Mouse (Mus musculus) cerebellum, adult 9-10 months (tissue): Measurements from ENCODE around the gene Podxl.

Source experiments
- DNase-seq: peaks from one replicate; pipeline ENCODE4 v3.0.0; 2022

Podxl gene

GRCm38 (mm10) chr6:31563235-31564181 lies at the start of gene Podxl:
Gene Podxl (minus strand): TSS chr6:31563981.
- peak; percentile 6 for DNase-seq

- no peak for DNase-seq
These were observed 48.9 kb upstream of the Podxl start for GRCm38 (mm10) chr6:31612560-31613270.

- no peak for DNase-seq
These were observed 42.6 kb upstream of the Podxl start for GRCm38 (mm10) chr6:31606429-31606828.

- DNase-seq, result peak; percentile 2
These were observed 41.0 kb upstream of the Podxl start for GRCm38 (mm10) chr6:31604629-31605265.

- DNase-seq, result no peak
These were observed 38.7 kb upstream of the Podxl start for GRCm38 (mm10) chr6:31602489-31602888.

- DNase-seq, result no peak
These were observed 37.4 kb upstream of the Podxl start for GRCm38 (mm10) chr6:31601131-31601530.

- DNase-seq, result no peak
These were observed 36.1 kb upstream of the Podxl start for GRCm38 (mm10) chr6:31599863-31600262.

- no peak for DNase-seq
These were observed 34.6 kb upstream of the Podxl start for GRCm38 (mm10) chr6:31598349-31598911.

GRCm38 (mm10) chr6:31597136-31597460 lies 33.3 kb upstream of the Podxl start:
- DNase-seq, result no peak

GRCm38 (mm10) chr6:31596346-31597135 lies 32.8 kb upstream of the Podxl start:
- no peak for DNase-seq

- DNase-seq, result no peak
These were observed 28.9 kb upstream of the Podxl start for GRCm38 (mm10) chr6:31592579-31593238.

GRCm38 (mm10) chr6:31592128-31592527 lies 28.3 kb upstream of the Podxl start:
- DNase-seq, result no peak

- no peak for DNase-seq
These were observed 27.9 kb upstream of the Podxl start for GRCm38 (mm10) chr6:31591676-31592075.

- DNase-seq, result no peak
These were observed 27.0 kb upstream of the Podxl start for GRCm38 (mm10) chr6:31590754-31591153.

- DNase-seq, result no peak
These were observed 25.5 kb upstream of the Podxl start for GRCm38 (mm10) chr6:31589268-31589667.

- DNase-seq, result no peak
These were observed 23.9 kb upstream of the Podxl start for GRCm38 (mm10) chr6:31587655-31588054.

GRCm38 (mm10) chr6:31586127-31586526 lies 22.3 kb upstream of the Podxl start:
- DNase-seq, result no peak

GRCm38 (mm10) chr6:31576151-31576550 lies 12.4 kb upstream of the Podxl start:
- DNase-seq, result no peak

- no peak for DNase-seq
These were observed 11.3 kb upstream of the Podxl start for GRCm38 (mm10) chr6:31575063-31575462.

- DNase-seq, result no peak
These were observed 7.7 kb upstream of the Podxl start for GRCm38 (mm10) chr6:31571459-31571858.

GRCm38 (mm10) chr6:31568070-31568595 lies 4.4 kb upstream of the Podxl start:
- no peak for DNase-seq

- DNase-seq, result no peak
These were observed 3.4 kb upstream of the Podxl start for GRCm38 (mm10) chr6:31567200-31567599.
